Mouse (Mus musculus) megakaryocyte, adult 5-6 weeks (primary cell): ENCODE data around the gene Bmp8b. TPM values are rescaled to one million over a fixed set of nuclear protein-coding genes. Genes with fewer than 3 reads are reported as not detected.
"Not testable (repeated sequence)": the region's sequence is repeated elsewhere in the genome, so short reads cannot be mapped to it uniquely, and the experiment has no call there.

ENCODE experiments used
- ATAC-seq: 2 replicates; pipeline ENCODE4 v1.8.0; 2016; ENCODE audit warnings: mild to moderate bottlenecking, inconsistent platforms; ENCODE audit not compliant: poor library complexity, severe bottlenecking
- total RNA-seq, 2 experiments: library from RNA; stranded (forward) in 1 of 2; stranded (reverse) in 1 of 2; fragments of 153-499, 151-499 nt in 1 of 2; fragments of 221-1000, 200-1000 nt in 1 of 2; gene quantifications; 2 replicates each; pipeline versions ENCODE4 v1.2.3 to v1.2.4; 2015 to 2017

Bmp8b gene
- not detected in 2 replicates for total RNA-seq (2015)
- not detected in 2 replicates for total RNA-seq (2017)

DNA sequence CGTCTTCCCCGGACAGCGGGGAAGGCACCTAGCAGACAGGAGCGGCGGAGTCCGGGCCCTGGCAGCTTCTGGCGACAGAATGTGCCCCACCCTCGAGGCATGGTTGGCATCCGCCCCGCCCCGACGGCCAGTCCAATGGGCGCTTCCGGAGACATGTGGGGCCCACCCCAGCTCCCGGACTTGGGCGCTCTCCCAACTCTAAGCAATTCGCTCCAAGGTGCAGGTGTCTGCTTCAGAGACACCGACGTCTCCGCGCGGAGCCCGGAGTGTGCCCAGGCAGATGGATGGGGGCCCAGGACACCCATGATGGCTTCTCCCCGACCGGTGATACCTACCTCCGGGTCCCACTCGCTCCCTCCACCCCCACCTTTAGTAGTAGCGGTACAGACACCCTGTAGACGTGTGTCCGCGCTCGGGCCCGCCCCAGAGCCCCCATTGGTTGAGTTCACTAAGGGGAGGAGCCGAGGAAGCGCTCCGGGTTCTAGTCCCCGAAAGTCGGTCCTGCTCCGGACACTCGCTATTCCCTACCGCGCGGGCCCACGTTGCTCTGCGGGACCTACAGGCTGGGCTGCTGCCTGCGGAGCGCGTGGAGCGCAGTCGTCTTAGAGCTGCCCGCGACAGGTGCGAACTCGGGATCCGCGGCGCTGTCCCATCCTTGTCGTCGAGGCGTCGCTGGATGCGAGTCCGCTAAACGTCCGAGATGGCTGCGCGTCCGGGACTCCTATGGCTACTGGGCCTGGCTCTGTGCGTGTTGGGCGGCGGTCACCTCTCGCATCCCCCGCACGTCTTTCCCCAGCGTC, at the start of gene Bmp8b:
Gene Bmp8b, plus strand, starts transcription at position 515 of the 800 bp plus-strand sequence.
- no peak for ATAC-seq

DNA sequence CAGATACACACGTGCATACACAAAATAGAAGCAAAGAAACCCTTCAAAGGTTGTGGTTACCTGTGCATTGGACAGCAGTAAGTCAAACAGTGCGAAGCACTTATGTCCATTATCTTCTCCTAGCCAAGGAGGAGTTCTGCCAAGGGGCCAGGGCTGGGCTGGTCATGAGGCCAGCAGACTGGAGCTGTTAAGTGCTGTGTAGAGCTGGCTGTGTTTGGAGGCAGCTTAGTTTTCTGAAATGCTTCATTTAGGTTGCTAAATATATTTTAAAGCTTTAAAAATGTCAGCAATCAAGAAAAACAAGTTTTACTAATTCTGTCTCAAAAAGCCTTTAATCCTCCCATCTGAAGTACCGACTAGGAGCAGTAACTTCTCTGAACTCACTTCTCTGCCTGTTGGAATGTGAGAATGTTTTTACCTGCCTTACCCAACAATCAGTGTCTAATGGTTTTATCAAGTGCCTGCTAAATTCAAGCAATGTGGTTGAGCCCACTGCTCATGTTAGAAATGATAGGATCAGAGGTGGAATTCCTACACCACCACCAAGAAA, 48.3 kb upstream of the Bmp8b start:
- no peak for ATAC-seq

DNA sequence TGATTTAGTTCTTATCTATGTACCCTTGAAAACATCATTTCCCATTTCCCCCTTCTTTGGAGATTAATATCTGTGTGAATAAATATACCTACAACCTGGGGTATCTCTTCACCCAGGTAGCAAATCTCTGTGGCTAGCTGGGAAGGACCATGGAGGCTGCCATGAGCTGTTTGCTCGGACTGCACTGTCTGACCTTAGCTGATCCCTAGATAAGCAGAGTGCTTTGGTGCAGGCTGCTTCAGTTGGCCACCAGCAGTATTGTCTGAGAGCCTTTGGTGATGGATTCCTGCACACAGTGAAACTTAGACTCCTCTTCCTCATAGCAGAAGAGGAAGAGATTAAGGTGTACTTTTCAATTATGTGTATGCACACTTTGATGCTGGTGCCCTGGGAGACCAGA, 47.0 kb upstream of the Bmp8b start:
- ATAC-seq = 0 out of 2 replicates have a peak, but pooled peaks have one; percentile 12

DNA sequence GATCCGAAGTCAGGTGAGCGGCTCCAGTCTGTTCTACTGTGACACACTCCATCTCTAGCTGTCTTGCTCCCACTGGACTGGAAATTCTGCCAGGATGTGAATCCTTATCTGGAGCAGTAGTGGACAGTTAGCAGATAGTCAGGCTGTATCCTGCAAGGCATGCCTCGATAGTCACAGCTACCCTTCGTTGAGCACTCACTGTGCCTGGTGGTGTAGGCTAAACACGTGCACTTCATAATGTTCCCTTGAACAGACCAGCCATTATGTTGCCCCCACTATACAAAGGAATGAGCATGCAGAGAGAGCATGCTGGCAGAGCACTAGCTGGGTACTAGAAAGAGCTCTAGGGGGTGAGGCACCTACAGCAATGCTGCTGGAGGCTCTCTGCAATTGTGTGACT, 43.2 kb upstream of the Bmp8b start:
- no peak for ATAC-seq

DNA sequence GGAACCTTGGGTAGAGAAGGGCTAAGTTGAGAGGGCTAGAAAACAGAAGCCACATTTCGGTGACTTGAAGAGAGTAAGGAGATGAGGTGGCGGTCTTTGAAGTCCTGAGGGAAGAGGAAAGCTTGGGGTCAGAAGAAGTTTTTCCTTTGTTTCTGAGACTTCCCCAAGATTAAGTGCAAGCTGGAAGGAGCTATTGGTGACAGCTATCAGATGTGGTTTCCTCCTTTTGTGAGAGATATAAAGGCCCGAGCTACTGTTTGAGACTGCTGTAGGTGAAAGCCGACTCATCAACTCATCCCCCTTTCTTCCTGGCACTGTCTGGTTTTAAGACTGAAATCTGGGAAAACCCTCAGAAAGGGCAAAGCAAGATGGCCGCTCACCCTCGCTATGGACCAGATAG, 36.3 kb upstream of the Bmp8b start:
- no peak for ATAC-seq

DNA sequence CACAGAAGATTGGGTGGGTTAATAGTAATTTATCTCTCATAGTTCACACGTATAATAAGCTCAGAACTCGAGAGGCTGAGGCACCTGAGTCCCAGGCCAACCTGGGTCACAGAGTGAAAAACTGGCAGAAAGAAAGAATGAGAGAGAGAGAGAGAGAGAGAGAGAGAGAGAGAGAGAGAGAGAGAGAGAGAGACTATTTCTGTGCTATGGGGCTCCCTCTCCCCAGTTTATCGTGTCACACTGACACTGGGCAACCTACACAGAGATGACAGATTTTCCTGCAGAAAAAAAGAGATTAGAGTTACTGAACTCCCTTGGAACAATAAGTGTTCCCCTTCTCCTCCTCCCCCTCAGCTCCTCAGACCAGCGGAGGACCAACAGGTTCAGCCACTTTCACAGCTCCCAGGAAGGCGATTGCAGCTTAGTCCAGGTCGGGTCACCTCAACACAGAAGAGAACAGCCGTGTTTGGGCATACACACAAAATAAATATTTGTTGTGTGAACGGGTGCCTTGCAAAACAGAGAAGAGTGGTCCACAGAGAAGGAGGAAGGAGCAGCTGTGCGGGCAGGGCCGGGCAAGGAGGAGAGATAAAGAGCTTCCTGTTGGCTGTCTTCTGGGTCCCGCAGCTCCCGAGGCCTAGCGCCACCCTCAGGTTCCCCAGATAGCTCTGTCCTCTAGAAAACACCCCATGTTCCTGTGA, 33.5 kb upstream of the Bmp8b start:
- peak; percentile 99 for ATAC-seq

DNA sequence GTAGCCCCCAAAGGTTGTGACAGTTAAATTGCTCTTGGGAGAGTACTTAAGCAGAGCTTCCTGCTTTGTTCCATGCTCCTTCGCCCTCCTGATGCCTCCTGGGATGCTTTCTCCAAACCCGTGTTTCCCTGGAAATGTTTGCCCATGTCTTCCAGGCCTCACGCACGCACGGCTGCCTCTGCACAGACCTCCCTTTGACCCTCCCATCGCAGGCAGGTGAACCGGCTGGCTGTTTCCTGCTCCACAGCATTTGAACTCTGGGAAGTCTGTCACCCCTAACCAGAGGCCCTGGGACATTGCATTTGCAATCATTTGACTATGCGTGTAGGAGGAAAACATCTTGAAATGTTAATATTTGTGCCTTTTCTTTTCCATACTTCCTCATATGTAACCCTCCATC, 28.0 kb upstream of the Bmp8b start:
- ATAC-seq = no peak

DNA sequence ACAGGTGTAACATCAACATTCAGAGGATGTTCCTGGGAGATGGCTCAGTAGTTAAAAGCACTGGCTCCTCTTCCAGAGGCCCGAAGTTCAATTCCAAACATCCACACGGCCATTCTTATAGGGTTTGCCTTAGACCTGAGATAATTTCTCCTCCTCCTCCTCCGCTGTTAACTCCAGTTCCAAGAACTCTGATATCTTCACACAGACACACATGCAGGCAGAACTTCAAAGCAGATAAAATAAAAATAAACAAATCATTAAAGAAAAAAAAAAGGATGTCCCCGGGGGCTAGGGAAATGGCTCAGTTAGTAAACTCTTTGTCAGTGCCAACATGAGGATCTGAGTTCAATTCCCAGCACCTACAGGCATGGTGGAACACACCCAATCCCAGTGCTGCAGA, 26.7 kb upstream of the Bmp8b start:
- no peak for ATAC-seq

DNA sequence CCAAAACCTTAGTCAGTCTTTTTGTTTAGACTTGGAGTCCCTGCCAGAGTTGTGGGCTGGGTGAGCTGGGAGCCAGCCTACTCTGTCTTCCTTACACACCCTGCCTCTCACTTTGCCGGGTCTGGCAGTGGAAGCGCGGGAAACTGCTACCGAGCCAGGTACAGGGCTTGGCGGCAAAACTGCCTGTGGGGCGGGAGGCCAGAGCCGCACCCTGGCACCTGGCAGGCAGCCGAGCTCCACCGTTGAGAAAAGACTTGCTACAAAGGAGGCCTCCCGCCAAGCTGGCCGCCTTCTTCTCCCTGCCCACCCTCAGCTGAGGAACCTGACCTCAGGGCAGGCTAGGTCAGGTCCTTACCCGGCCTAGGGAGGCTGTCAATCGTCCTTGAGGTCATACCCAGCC, 24.2 kb upstream of the Bmp8b start:
- ATAC-seq = no peak

DNA sequence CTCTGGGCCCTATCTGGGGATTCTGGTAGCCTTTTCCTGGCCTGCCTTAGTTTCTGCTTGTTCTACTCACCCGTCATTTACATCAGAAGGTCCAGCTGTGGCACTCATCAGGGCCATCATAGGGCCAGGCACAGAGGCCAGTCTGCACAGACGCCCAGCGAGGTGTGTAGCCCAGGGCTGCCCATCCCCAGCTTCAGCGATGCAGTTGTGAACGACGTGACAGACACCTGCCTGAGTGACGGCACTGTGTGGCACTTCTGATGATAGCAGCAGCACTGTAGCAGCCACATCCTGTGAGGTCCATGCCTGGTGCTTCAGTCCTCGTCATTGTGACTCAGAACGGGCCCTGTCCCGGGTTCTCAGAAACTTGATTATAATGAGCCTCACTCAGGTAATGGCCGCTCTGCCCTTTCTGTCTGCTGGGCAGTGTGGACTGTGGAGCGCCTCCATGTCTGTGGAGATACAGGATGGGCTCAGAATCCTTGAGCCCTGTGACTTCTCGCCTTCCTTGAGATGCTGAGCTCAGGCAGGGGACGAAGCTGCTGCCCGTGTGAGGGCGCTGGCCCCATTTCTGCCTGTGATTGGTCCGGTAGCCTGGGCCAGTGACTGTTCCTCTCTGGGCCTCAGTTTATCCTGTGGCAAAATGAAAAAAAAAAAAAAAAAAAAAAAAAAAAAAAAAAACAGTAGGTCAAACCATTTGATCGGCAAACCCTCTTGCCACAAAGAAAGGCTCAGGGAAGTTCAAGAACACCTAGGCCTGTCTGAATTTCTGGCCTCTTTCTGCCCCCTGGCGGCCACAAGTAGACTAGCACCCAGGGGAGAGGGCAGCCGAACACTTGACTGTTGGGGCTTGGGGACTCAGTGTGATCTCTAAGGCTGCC, 22.4 kb upstream of the Bmp8b start:
- ATAC-seq = peak; percentile 89

DNA sequence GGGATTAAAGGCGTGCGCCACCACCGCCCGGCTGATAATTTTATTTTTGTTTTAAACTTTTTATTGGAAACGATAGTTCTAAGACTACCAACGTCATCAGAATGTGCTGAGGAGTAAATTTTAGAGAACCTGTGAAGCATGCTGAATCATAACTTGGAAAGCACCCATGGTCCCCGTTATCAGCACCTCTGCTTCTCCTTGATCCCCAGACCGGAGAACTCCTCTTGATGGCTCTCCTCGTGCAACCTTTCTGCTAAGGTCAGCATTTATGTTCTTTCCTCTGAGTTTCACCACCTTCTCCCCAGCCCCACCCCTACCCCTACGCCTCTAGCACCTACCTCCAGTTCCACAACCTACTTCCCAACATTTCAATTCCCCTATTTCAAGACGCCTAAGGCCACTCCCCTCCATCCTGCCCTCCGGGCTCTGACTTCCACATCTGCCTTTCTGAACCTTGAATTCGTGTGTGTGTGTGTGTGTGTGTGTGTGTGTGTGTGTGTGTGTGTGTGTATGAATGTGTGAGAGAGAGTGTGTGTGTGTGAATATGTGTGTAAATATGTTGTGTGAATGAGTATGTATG, 21.6 kb upstream of the Bmp8b start:
- no peak; the same call in 1 of the 2 replicates for ATAC-seq

DNA sequence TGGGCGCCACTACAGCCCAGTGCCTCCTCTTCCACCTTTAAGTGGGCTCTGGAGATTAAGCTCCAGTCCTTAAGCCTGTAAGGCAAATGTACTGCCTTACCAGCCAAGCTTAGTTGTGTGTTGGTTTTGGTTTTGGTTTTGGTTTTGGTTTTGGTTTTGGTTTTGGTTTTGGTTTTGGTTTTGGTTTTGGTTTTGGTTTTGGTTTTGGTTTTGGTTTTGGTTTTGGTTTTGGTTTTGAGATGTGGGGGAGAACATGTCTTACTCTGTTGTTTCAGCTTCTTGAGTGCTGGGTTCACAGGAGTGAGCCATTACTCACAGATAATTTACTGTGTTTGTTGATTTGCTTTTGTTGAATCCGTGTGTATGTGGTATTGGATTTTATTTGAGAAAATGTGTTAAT, 19.7 kb upstream of the Bmp8b start:
- ATAC-seq = no peak

DNA sequence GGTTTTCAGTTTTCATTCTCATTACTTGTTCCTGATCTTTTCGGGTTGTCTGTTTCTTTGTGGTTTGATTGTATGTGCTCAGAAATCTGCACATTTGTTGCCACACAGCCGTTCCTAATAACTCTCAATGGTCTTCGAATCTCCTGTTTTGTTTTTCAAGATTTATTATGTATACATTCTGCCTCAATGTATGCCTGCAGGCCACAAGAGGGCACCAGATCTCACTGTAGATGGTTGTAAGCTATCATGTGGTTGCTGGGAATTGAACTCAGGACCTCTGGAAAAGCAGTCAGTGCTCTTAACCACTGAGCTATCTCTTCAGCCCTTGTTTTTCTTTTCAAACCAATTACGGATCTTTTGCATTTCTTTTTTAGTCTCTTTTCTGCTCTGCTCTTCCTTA, 18.6 kb upstream of the Bmp8b start:
- ATAC-seq = no peak

DNA sequence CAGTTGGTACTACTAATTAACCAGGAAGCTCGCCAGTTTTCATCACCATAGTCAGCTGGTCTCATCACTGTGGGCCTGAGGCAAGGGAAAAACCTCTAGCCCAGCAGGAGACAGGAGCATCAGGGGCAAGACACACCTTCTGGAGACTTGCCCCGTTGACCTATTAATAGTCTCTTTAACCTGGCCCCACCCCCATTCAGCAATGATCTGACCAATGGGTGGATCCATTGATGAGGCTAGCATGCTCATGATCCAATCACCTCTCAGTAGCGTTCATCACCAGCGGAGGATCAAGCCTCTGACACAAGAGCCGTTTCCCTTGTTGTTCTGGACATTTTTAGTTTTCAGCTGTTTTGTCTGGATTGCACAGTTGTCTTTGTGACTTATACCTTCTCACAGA, 12.3 kb upstream of the Bmp8b start:
- ATAC-seq = no peak

DNA sequence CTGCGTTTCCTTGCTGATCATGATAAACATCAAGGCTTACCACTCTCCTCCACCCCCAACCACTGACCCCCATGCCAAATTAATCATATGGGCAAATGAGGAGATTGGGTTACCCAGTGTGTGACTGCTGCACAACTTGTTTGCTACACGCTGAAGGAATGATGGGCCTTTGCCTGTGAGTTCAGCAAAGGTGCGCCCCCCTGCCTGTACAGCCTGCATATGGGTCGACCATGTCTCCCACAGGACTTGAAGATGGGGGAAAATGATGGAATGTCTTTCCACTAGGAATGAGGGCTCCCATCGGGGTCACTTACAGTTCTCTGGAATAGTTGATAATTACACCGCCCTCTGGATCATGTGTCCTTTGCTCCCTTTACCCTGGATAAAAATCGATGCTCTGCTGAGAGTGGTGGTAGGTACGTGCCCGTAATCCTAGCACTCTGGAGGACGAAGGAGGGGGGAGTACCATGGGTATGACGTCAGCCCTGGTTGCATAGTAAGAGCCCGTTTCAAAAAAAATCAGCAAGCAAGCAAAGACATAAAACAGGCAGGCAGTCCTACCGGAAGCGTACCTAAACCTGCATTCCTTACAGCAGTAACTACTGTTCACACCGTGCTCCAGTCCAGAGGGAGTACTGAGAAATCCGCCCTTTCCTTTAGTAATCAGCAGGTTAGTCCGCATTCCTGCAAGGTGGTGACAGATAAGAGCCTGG, 11.7 kb upstream of the Bmp8b start:
- no peak for ATAC-seq

DNA sequence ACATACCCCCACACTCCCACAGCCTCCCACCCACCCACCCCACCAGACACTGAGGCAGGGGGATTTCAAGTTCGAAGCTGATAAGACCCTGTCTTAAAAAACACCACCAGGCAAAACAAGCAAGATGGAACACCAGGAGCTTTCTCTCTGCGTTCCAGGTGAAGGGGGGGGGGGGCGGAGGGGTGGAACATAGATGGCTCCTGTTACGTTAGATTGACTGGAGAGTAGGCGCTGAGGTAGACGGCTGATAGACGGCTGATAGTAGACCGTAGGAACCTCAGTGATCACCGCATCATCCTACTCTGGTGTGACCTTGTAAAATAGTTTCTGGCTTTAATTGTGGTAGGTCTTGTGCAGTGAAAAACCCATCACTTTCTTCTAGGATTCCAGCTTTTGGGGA, 11.1 kb upstream of the Bmp8b start:
- no peak for ATAC-seq

DNA sequence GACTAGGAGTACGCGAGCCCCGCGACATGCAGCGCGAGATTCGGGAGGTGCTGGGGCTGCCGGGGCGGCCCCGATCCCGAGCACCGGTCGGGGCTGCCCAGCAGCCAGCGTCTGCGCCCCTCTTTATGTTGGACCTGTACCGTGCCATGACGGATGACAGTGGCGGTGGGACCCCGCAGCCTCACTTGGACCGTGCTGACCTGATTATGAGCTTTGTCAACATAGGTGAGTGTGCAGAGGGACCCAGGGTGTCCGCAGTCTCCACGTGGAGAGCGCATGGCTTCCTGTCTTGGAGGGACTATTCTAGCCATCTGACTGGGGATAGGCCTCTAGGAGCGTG, 456 bp downstream of the Bmp8b start:
- ATAC-seq = no peak

DNA sequence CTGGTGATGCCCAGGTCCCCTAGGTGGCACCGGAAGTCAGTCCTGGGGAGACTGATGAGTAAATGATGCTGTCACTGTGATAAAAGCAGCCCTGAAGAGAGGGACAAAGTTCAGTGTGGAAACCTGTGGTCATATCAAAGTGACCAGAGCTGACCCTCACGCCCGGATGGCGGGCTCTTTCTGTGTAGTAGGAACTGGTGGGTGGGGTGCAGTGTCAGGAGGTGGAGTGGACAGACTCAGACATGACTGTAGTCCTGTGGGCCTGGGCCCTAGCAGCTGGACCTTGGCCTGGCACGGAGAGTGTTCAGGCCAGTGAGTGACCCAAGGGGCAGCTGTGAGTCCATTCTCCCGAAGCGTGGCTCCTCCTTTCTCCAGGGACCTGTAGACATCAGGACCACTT, 964 bp downstream of the Bmp8b start:
- ATAC-seq = not testable (repeated sequence)

DNA sequence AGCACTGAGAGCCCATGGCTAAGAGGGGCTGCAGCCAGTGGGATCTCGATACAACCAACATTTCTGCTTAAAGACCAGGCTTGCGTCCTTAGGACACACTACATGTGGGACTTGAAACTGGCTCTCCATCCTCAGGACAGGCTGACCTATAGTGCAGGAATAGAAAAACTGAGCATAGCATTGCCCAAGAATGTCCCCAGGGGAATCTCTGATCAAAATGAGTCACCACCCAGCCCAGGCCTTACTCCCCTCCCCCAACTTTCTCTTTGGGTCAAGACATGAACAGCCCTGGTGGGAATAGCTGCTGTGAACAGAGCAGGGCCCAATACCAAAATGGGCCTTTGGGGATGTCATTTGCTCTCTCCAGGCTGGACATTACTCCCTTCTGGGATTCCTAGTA, 1.9 kb downstream of the Bmp8b start:
- ATAC-seq = no peak

DNA sequence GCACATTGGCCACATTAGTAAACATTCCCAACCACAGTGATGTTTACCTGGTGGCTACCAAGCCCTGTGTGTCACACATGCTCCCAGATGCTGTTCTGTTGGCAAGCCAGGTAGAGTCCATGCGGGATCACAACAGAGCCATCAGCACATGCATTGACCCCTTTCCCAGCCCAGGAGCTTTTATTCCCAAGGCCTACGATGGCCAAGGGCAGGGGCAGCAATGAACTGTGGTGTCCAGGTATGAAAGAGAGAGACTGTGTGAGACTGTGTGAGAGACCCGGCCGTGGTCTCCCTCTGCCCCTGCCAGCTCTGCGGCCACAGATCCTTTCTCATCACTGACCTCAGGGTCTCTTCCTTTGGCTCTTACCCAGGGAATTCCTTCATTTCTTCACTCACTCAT, 3.1 kb downstream of the Bmp8b start:
- no peak for ATAC-seq
